Mouse (Mus musculus): ENCODE measurements around the gene Eea1. TPM values are rescaled to one million over a fixed set of nuclear protein-coding genes. Genes with fewer than 3 reads are reported as not detected.

Eea1 gene
- polyA plus RNA-seq, 1 experiment from 2014 or later: 15.9 TPM

DNA sequence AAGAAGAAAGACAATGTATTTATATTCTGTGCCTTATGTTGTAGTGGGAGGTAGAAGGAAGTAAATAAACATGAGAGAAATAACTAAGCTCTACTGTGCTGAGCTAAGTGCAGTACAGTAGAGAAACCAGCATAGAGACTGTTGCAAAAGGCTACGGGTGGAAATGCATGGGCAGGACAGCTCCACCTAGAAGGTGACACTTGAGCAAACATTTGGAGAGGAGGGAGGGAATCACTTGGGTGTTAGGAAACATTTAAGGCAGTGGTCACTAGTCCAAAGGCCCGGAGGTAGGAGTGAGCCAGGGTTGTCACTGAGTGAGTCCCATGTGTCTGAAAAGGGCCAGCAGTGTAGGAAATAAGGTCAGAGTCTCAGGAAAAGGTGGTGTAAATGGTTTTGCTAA lies 77.0 kb downstream of the Eea1 start:
- H3K4me1 ChIP-seq: no peaks in the 10 kb centered on the region
- WGBS: 83% methylated on average over 2 of the region's 2 CpGs
- no peak overlapping the region for H3K27ac ChIP-seq
- no peaks in the 10 kb centered on the region for H3K9me3 ChIP-seq
- no peak overlapping the region for H3K4me2 ChIP-seq (replicated peaks)
- peaks cover 7% of the 10 kb centered on the region for H3K36me3 ChIP-seq
- no peaks in the 10 kb centered on the region for H3K27me3 ChIP-seq (replicated peaks)
- no peak overlapping the region for H3K4me3 ChIP-seq
- no peak for ATAC-seq (ENCODE audit: low FRiP score, low read depth)
- H3K9ac ChIP-seq: no peak overlapping the region

- peak; percentile 84 for ATAC-seq (ENCODE audit: low FRiP score, low read depth)
- Histone ChIP-seq H3K9me3 (no peaks in the 10 kb centered on the region), H3K4me1 (no peaks in the 10 kb centered on the region), H3K36me3 (peaks cover 3% of the 10 kb centered on the region; the same call in 1 of the 2 replicates), H3K9ac (no peak overlapping the region), H3K4me3 (no peak overlapping the region), H3K27ac (no peak overlapping the region), H3K27me3 (replicated peaks) (no peaks in the 10 kb centered on the region), H3K4me2 (replicated peaks) (no peak overlapping the region)
- WGBS: 51% methylated on average over 10 of the region's 10 CpGs
These were observed 93.0 kb downstream of the Eea1 start for GRCm38 (mm10) chr10:96033356-96033984.

DNA sequence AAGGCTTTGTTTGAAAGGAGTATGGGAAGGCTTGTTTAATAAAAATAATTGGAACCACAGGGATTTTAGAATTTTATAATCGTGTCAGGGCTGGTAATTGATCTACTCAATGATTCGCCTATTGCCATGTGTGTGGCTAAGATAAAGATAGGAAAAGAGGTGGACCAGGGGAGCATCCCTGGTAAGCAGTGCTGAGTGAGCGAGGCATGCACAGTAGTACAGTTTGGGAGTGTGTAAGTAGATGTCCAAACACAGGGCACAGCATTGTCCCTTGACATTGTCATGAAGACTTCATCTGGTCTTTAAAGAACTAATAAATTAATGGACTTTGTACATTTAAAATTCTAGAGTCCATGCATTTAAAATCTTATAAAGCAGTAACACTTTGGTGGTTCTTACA lies 93.7 kb downstream of the Eea1 start:
- 88% methylated on average over 3 of the region's 3 CpGs for WGBS

GRCm38 (mm10) chr10:96035951-96036350 lies 95.5 kb downstream of the Eea1 start:
- H3K4me3 ChIP-seq: no peak overlapping the region
- no peak overlapping the region for H3K4me2 ChIP-seq (replicated peaks)
- ATAC-seq (ENCODE audit: low FRiP score, low read depth): no peak
- H3K9ac ChIP-seq: no peak overlapping the region
- H3K4me1 ChIP-seq: no peaks in the 10 kb centered on the region
- H3K27me3 ChIP-seq (replicated peaks): no peaks in the 10 kb centered on the region
- no peaks in the 10 kb centered on the region for H3K9me3 ChIP-seq
- no peak overlapping the region for H3K27ac ChIP-seq
- peaks cover 20% of the 10 kb centered on the region for H3K36me3 ChIP-seq

More for the DNA sequence above, 93.7 kb downstream of the Eea1 start:
- Histone ChIP-seq H3K4me2 (replicated peaks) (no peak overlapping the region), H3K27me3 (replicated peaks) (no peaks in the 10 kb centered on the region), H3K9ac (no peak overlapping the region), H3K27ac (no peak overlapping the region), H3K9me3 (no peaks in the 10 kb centered on the region), H3K4me1 (no peaks in the 10 kb centered on the region), H3K4me3 (no peak overlapping the region), H3K36me3 (peaks cover 8% of the 10 kb centered on the region)
- ATAC-seq (ENCODE audit: low FRiP score, low read depth): no peak

GRCm38 (mm10) chr10:96044216-96044615 lies 103.8 kb downstream of the Eea1 start:
- H3K4me1 ChIP-seq: peaks cover 3% of the 10 kb centered on the region; the same call in 1 of the 2 replicates
- no peak overlapping the region for H3K4me2 ChIP-seq (replicated peaks)
- no peak overlapping the region for H3K27ac ChIP-seq
- H3K9ac ChIP-seq: no peak overlapping the region
- no peak overlapping the region for H3K4me3 ChIP-seq
- ATAC-seq (ENCODE audit: low FRiP score, low read depth): no peak
- 96% methylated on average over 2 of the region's 2 CpGs for WGBS
- no peaks in the 10 kb centered on the region for H3K27me3 ChIP-seq (replicated peaks)
- peaks cover 21% of the 10 kb centered on the region for H3K36me3 ChIP-seq
- no peaks in the 10 kb centered on the region for H3K9me3 ChIP-seq

GRCm38 (mm10) chr10:96047960-96048536 lies 107.6 kb downstream of the Eea1 start:
- Histone ChIP-seq H3K4me1 (peaks cover 3% of the 10 kb centered on the region; the same call in 1 of the 2 replicates), H3K9me3 (no peaks in the 10 kb centered on the region), H3K9ac (no peak overlapping the region), H3K4me3 (no peak overlapping the region), H3K27ac (no peak overlapping the region), H3K36me3 (0 out of 2 replicates have a peak, but pooled peaks cover 4% of the 10 kb centered on the region), H3K27me3 (replicated peaks) (no peaks in the 10 kb centered on the region), H3K4me2 (replicated peaks) (no peak overlapping the region)
- ATAC-seq (ENCODE audit: low FRiP score, low read depth): no peak
- 43% methylated on average over 9 of the region's 9 CpGs for WGBS

GRCm38 (mm10) chr10:96048550-96048949 lies 108.1 kb downstream of the Eea1 start:
- Histone ChIP-seq H3K9ac (no peak overlapping the region), H3K4me3 (no peak overlapping the region), H3K4me2 (replicated peaks) (no peak overlapping the region), H3K27ac (no peak overlapping the region), H3K4me1 (peaks cover 3% of the 10 kb centered on the region; the same call in 1 of the 2 replicates), H3K36me3 (0 out of 2 replicates have a peak, but pooled peaks cover 3% of the 10 kb centered on the region), H3K9me3 (no peaks in the 10 kb centered on the region), H3K27me3 (replicated peaks) (no peaks in the 10 kb centered on the region)
- whole genome bisulfite sequencing: 83% methylated on average over 3 of the region's 3 CpGs
- no peak for ATAC-seq (ENCODE audit: low FRiP score, low read depth)

DNA sequence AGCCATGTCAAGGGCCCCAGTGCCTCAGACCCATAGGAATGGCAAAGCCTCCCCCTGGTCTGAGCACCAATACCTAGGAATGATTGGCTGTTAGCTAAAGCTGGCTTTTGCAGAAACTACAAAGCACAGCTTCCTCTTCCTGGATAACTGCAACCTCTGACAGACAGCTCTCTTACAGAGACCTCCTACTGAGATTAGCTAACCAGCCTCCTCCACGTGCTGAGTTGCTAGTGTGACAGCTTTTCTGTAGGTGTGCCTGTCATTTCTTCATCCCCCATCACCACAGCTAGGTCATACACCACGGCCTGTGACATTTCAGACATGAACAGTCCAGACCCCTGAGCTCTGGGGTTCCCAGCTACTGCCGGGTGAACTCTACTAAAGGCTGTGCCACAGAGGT lies 126.9 kb downstream of the Eea1 start:
- Histone ChIP-seq H3K36me3 (no peaks in the 10 kb centered on the region), H3K4me3 (no peak overlapping the region), H3K9me3 (no peaks in the 10 kb centered on the region), H3K9ac (no peak overlapping the region), H3K4me2 (replicated peaks) (no peak overlapping the region), H3K27me3 (replicated peaks) (no peaks in the 10 kb centered on the region), H3K4me1 (no peaks in the 10 kb centered on the region), H3K27ac (no peak overlapping the region)
- 57% methylated on average over 3 of the region's 3 CpGs for WGBS
- ATAC-seq (ENCODE audit: low FRiP score, low read depth): no peak

- ATAC-seq (ENCODE audit: low FRiP score, low read depth): no peak
- no peaks in the 10 kb centered on the region for H3K27me3 ChIP-seq (replicated peaks)
- H3K27ac ChIP-seq: no peak overlapping the region
- no peak overlapping the region for H3K4me3 ChIP-seq
- H3K4me2 ChIP-seq (replicated peaks): no peak overlapping the region
- no peaks in the 10 kb centered on the region for H3K36me3 ChIP-seq
- peaks cover 7% of the 10 kb centered on the region; the same call in 1 of the 2 replicates for H3K4me1 ChIP-seq
- no peaks in the 10 kb centered on the region for H3K9me3 ChIP-seq
- H3K9ac ChIP-seq: no peak overlapping the region
- 92% methylated on average over 7 of the region's 7 CpGs for WGBS
These were observed 133.9 kb downstream of the Eea1 start for GRCm38 (mm10) chr10:96074386-96074785.

DNA sequence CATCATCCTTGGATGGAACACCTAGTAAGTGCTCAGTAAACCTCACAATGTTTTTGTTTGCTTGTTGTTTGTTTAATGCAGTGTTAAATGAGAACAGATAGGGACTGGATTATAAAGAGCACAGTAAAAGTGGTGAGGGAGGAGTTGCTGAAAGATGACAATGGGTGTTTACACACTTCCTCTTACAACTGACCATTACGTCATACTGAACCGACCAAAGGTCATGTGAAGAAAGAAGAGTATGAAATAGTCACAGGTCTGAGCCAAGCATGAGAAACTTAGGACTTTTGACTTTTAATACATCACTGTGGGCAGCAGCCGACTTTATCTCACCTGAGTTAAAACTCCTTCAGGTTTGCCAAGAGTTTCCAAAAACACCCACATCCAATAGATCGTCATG lies 135.0 kb downstream of the Eea1 start:
- Histone ChIP-seq H3K9me3 (no peaks in the 10 kb centered on the region), H3K27ac (no peak overlapping the region), H3K36me3 (no peaks in the 10 kb centered on the region), H3K4me1 (peaks cover 7% of the 10 kb centered on the region; the same call in 1 of the 2 replicates), H3K9ac (no peak overlapping the region), H3K27me3 (replicated peaks) (no peaks in the 10 kb centered on the region), H3K4me2 (replicated peaks) (no peak overlapping the region), H3K4me3 (no peak overlapping the region)
- 81% methylated on average over 4 of the region's 4 CpGs for WGBS
- ATAC-seq (ENCODE audit: low FRiP score, low read depth): no peak

GRCm38 (mm10) chr10:96075880-96076279 lies 135.4 kb downstream of the Eea1 start:
- no peak for ATAC-seq (ENCODE audit: low FRiP score, low read depth)
- no peak overlapping the region for H3K9ac ChIP-seq
- WGBS: 32% methylated on average over 7 of the region's 7 CpGs
- H3K4me2 ChIP-seq (replicated peaks): no peak overlapping the region
- H3K4me1 ChIP-seq: peaks cover 7% of the 10 kb centered on the region; the same call in 1 of the 2 replicates
- H3K36me3 ChIP-seq: no peaks in the 10 kb centered on the region
- H3K4me3 ChIP-seq: no peak overlapping the region
- no peaks in the 10 kb centered on the region for H3K9me3 ChIP-seq
- no peak overlapping the region for H3K27ac ChIP-seq
- H3K27me3 ChIP-seq (replicated peaks): no peaks in the 10 kb centered on the region

GRCm38 (mm10) chr10:96076461-96076860 lies 136.0 kb downstream of the Eea1 start:
- H3K4me1 ChIP-seq: peaks cover 7% of the 10 kb centered on the region; the same call in 1 of the 2 replicates
- no peak overlapping the region for H3K4me2 ChIP-seq (replicated peaks)
- H3K9me3 ChIP-seq: no peaks in the 10 kb centered on the region
- no peak overlapping the region for H3K4me3 ChIP-seq
- no peaks in the 10 kb centered on the region for H3K36me3 ChIP-seq
- H3K9ac ChIP-seq: no peak overlapping the region
- 43% methylated on average over 3 of the region's 3 CpGs for WGBS
- H3K27ac ChIP-seq: no peak overlapping the region
- no peak for ATAC-seq (ENCODE audit: low FRiP score, low read depth)
- H3K27me3 ChIP-seq (replicated peaks): no peaks in the 10 kb centered on the region

Measured in neural tube, embryonic 12.5 days (tissue).